Mouse (Mus musculus) cerebellum, postnatal 36 days (tissue): ENCODE measurements around the gene Gm17657.
"Not testable (repeated sequence)": the region's sequence is repeated elsewhere in the genome, so short reads cannot be mapped to it uniquely, and the experiment has no call there.

Experiments used
- DNase-seq, 2 experiments: peaks; one replicate each; pipeline ENCODE4 v3.0.0; 2021 to 2022; ENCODE audit warnings: mixed read lengths in 2 of 2

The Gm17657 gene

GRCm38 (mm10) chr17:29500802-29501469, 48.5 kb downstream of the Gm17657 start:
- DNase-seq, result no peak

- no peak for DNase-seq
Measured at GRCm38 (mm10) chr17:29500243-29500740, 49.1 kb downstream of the Gm17657 start.

- no peak for DNase-seq
Measured at GRCm38 (mm10) chr17:29499511-29499910, 49.9 kb downstream of the Gm17657 start.

- not testable (repeated sequence) for DNase-seq
Measured at GRCm38 (mm10) chr17:29498952-29499351, 50.5 kb downstream of the Gm17657 start.

- DNase-seq, result no peak
Measured at GRCm38 (mm10) chr17:29498028-29498427, 51.4 kb downstream of the Gm17657 start.

- not testable (repeated sequence) for DNase-seq
Measured at GRCm38 (mm10) chr17:29497481-29497880, 52.0 kb downstream of the Gm17657 start.

- DNase-seq, result no peak
Measured at GRCm38 (mm10) chr17:29497071-29497354, 52.4 kb downstream of the Gm17657 start.

- DNase-seq, result no peak
Measured at GRCm38 (mm10) chr17:29496211-29497070, 53.0 kb downstream of the Gm17657 start.

GRCm38 (mm10) chr17:29494732-29495076, 54.7 kb downstream of the Gm17657 start:
- DNase-seq, result no peak

- no peak for DNase-seq
Measured at GRCm38 (mm10) chr17:29494062-29494731, 55.2 kb downstream of the Gm17657 start.

- DNase-seq, result no peak
Measured at GRCm38 (mm10) chr17:29493461-29493980, 55.9 kb downstream of the Gm17657 start.

GRCm38 (mm10) chr17:29492269-29493191, 56.9 kb downstream of the Gm17657 start:
- peak; percentile 43 to 49 for DNase-seq

- peak; percentile 54 to 55 for DNase-seq
Measured at GRCm38 (mm10) chr17:29491591-29492268, 57.7 kb downstream of the Gm17657 start.

- DNase-seq, result no peak
Measured at GRCm38 (mm10) chr17:29490713-29491581, 58.5 kb downstream of the Gm17657 start, which contains the start of gene Pim1. TSS of gene Pim1 (plus strand) at chr17:29490753.

GRCm38 (mm10) chr17:29489971-29490712, 59.3 kb downstream of the Gm17657 start:
- DNase-seq, result peak; percentile 92 to 98

GRCm38 (mm10) chr17:29488978-29489970, 60.2 kb downstream of the Gm17657 start:
- no peak for DNase-seq

GRCm38 (mm10) chr17:29488257-29488977, 61.0 kb downstream of the Gm17657 start:
- DNase-seq, result no peak
